Mouse (Mus musculus): ENCODE results near the gene Atp5g3. TPM values are rescaled to one million over a fixed set of nuclear protein-coding genes. Genes with fewer than 3 reads are reported as not detected.
"Not testable (repeated sequence)": the region's sequence is repeated elsewhere in the genome, so short reads cannot be mapped to it uniquely, and the experiment has no call there.

Gene Atp5g3
- total RNA-seq, 2 experiments from 2014 or later: 538 to 575 TPM

DNA sequence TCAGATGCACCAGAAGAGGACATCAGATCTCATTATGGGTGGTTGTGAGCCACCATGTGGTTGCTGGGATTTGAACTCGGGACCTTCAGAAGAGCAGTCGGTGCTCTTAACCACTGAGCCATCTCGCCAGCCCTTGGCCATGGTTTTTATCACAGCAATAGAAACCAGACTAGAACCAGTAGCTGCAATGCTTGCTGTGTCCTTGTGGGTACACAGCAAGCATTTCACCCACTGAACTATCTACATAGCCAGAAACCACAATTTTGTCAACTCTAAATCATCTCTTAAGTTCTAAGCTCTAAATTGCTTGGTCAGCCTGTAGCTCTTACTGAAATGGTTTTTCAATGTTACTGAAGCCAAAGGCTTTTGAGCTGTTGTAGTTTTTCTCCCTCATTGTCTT is 8.8 kb downstream of the Atp5g3 start:
- DNase-seq (ENCODE audit: low spot score in 2 of 2); intact Hi-C loops (cut with DNase I): not testable (repeated sequence)

DNA sequence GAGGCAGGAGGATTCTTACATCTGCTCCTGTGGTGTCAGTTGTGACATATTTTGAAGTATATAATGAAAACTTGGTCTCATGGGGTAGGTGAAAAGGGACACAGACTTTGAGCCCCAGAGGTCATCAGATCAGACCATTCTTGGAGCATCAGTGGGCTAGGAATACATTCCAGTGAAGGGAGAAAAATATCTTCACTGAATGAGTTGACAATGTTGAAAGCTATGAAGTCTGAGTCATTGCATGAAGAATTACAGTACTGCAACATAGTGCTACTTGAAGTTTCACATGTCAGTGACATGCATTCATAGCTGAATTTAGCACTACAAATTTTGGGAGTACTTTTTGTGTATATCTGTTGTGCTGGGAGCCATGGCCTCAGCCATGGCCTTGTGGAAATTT is 10.0 kb downstream of the Atp5g3 start:
- intact Hi-C loops (cut with DNase I): no loop called here
- DNase-seq (ENCODE audit: low spot score in 2 of 2): no peak

DNA sequence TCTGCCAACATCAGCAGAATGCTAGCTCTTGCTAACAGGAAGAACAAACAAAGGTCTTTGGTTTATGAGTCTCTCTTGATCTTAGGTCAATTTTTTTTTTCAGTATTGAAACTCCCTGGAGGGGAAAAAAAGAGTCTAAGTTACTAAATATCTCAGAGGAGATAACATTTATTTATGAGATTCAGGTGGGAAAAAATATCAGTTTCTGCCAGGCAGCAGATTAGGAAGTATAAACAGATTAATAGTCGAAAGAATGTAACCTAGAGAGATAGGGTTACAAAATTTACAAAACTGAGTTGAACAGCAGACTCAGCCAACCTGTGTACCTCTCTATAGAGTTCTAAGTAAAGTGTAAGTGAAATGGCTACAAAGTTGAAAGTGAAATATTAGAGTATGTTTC is 10.8 kb downstream of the Atp5g3 start:
- intact Hi-C loops (cut with DNase I): no loop called here
- no peak for DNase-seq (ENCODE audit: low spot score in 2 of 2)

DNA sequence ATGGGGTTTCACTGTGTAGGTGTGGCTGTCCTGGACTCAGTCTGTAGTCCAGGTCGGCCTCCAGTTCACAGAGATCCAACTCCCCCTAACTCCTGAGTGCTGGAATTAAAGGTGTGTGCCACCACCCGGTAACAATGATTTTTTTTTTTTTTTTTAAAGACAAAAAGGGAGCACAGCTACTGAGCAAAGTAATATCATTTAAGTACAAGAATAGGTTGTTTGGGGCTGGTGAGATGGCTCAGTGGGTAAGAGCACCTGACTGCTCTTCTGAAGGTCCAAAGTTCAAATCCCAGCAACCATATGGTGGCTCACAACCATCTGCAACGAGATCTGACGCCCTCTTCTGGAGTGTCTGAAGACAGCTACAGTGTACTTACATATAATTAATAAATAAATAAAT is 14.2 kb downstream of the Atp5g3 start:
- intact Hi-C loops (cut with DNase I): loop anchor here (10.0 kb wide), 1 partner anchor 322 kb away; no protein-coding TSS in a partner anchor
- DNase-seq (ENCODE audit: low spot score in 2 of 2): not testable (repeated sequence)

DNA sequence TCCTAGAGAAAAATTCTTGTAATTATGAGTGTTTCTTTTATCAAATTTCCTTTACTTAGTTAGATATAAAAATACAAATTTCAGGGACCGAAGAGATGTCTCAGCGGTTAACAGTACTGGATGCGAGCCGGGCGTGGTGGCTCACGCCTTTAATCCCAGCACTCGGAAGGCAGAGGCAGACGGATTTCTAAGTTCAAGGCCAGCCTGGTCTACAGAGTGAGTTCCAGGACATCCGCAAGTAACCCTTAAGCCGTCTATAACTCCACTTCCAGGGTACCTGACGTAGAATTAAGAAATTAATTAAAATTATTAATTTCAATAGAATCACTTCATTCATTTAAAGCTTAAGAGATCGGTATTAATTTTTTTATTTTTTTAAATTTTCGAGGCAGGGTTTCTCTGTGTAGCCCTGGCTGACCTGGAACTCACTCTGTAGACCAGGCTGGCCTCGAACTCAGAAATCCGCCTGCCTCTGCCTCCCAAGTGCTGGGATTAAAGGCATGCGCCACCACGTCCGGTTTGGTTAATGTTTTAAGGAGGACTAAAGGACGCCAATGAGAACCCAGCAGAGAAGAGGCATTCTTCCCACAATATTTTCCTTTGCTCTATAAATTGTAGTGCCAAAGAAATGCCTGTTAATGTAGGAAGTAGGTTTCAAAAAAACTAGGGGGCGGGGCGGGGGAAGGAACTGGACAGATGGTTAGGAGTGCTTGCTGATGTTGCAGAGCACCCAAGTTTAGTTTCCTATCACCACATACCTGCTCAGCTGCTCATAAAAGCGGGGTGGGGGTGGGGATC is 17.5 kb downstream of the Atp5g3 start:
- DNase-seq (ENCODE audit: low spot score in 2 of 2): peak; percentile 32 to 84
- intact Hi-C loops (cut with DNase I): loop anchor here (2.0 to 10.0 kb wide), 2 partner anchors 119 to 319 kb away; partner anchors contain the start of gene Chn1

DNA sequence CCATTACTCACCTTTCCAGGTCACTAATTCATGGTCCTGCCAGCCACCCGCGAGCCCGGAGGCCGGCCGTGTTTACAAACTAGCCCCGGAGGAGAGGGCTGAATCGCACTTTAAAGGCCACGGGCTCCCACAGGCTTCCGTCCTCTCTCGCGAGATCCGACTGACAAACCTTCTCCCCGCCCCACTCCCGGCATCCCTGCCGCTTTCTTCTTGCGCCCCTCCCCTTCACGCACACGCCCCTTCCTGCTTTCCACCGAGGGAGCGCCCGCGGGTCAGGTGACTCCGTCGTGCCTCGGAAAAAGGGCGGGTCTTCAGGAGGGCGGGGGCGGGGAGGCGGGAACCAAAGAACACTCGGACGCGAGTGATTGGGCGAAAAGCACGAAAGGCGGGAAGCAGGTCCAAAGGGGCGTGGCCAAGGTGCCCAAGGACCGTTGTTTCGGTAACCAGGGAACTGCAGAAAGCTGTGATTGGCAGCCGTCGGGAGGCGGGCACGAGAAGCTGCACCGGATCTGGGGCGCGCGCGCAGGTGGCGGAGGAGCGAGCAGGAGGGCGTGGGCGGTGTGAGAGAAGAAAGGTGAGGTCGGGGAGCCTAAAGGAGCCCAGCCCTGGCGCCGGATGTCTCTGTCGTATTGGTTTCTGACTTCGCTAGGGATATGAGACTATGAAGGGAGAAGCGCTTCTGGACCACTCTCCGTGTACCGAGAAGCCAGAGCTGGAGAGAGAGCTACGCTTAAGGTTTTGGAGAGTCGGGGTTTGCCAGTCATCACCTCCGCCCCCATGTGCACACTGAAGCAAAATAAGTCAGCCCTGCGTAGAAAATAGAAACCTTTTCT is 18.4 kb downstream of the Atp5g3 start, which contains the start of gene Atf2:
TSS of gene Atf2 (minus strand) at position 176 of the 833 bp plus-strand sequence.
- peak; percentile 99 to 100 for DNase-seq (ENCODE audit: low spot score in 2 of 2)
- intact Hi-C loops (cut with DNase I): loop anchor here (1.0 to 10.0 kb wide), 3 partner anchors 19 to 318 kb away; partner anchors contain the start of genes Atp5g3 and Chn1

DNA sequence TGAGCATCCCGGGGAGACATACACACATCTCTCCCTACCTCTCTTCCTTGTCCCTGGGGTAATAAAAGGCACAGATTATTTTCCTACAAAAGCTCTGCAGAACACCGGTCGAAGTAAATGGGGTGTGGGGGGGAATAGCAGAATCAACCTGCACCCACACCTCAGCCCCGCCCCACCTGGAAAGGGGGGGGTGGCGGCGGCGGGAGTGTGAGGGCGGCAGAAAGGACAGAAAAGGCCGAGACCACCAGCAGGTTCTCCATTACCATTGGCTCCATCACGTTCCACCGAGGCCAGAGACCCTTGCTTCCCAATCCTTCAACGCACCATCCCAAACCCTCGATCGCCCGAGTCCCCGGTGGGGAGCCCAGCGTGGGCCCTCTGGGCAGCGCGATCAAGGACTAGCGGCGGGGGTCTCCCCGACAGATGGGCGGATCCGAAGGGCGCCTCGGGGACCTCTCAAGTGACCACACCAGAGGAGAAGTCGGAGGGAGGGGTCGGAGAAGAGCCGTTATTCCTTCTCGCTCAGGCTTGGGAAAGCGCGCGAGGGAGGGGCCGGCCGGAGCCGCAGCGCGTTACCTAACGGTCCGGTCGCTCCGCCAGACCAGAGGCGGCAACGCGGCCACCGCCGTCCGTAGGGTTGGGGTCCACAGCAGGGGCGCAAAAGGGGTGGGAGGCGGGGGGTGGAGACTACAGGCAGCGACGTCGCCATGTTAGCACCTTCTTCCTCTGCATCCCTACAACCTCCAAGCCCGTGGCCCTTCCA is 19.2 kb downstream of the Atp5g3 start:
- intact Hi-C loops (cut with DNase I): loop anchor here (1.0 to 10.0 kb wide), 3 partner anchors 19 to 317 kb away; partner anchors contain the start of genes Atp5g3 and Chn1
- DNase-seq (ENCODE audit: low spot score in 2 of 2): peak in 1 of 2 experiments; percentile 23

DNA sequence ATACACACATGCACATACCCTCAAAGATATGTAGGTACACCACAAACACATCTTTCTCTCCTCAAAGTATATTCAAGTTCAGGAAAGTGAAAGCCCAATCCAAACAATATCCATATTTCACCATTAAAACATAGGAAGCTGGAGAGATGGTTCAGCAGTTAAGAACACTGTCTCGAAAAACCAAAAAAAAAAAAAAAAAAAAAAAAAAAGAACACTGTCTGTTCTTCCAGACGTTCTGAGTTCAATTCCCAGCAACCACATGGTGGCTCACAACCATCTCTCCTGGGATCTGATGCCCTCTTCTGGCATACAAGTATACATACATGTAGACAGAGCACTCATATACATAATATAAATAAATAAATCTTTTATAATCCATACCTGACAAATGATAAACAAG is 25.1 kb downstream of the Atp5g3 start:
- intact Hi-C loops (cut with DNase I): no loop called here
- no peak for DNase-seq (ENCODE audit: low spot score in 2 of 2)

DNA sequence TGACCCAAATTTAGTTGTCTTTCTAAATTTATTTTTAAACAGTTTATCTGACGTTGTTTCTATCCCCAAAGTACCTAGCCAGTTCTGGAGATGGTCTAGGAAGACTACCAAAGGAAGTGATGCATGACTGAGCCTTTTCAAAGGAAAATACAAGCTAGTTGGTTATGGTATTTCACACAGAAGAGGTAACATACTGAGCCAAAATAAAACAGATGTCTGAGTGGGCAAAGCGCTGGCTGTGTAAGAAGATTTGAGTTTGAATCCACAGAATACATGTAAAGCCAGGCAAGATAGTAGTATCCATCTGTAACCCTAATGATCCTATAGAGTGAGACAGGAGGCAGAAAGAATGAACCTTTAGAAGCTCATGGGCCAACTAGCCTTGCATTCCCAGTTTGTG is 33.2 kb downstream of the Atp5g3 start:
- DNase-seq (ENCODE audit: low spot score in 2 of 2): peak in 1 of 2 experiments; percentile 64
- intact Hi-C loops (cut with DNase I): no loop called here

DNA sequence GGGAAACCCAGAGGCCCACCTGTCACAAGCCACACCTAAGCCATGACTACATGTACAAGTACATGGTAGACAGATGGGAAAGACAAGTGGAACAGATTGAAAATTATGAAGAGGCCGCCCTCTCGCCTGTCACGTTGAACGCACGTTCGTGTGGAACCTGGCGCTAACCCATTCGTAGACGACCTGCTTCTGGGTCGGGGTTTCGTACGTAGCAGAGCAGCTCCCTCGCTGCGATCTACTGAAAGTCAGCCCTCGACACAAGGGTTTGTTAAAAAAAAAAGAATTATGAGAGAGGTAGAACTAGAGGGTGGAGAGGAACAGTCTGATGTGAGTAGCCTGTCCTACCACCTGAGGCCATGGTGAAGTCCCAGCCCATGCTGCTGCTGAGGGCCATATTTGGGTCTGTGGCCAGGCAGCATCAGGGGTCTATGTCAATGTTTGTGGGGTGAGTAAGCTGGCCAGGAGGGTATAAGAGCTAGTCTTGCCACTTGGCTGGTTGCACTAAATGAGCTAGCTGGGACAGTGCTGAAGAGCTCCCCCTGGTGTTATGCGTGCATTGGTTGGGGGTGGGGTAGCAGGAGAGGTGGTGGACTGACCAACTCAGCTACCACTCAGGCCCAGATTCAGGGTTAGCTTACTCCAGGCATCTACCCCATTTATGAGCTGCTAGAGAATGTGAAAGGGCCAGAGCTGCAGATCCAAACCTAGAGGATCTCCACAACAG is 43.2 kb downstream of the Atp5g3 start:
- intact Hi-C loops (cut with DNase I): no loop called here
- DNase-seq (ENCODE audit: low spot score in 2 of 2): peak; percentile 57 to 69

DNA sequence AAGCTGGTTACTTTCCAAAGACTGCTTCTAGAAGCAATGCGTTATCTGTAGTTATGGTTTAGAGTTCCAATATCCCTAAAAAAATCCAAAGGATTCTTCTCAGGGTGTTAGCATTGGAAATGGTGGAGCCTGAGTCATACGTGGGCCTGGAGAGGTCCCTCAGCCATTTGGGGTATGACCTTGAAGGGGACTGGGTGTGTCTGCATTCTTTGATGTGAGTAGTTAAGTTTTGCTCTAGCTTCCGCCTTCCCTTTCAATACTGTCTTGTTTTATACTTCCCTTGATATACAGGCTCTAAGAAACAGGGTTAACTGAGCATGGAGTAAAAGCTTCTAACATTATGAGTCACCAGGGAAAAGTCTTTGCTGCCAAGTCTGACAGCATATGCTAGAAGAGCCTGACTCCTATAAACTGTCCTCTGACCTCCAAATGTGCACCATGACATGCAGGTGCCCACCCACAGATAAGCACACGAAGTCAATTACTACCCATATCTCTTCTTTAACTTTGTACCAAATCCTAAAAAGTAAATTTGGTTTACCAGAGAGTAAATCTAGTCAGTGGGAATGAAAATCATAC is 51.0 kb downstream of the Atp5g3 start:
- intact Hi-C loops (cut with DNase I): no loop called here
- DNase-seq (ENCODE audit: low spot score in 2 of 2): peak in 1 of 2 experiments; percentile 16

Other genes starting within 250 kb of the Atp5g3 start
- gene Chn1, start 136.0 kb downstream of the Atp5g3 start, total RNA-seq (2021): 1,000 to 10,000 TPM; 1,573 to 1,627 TPM
- gene Atf2, start 18.7 kb downstream of the Atp5g3 start, total RNA-seq (2021): 100 to 1,000 TPM; 165 to 171 TPM

Measured in left cerebral cortex, postnatal 25 days (tissue).